Mouse (Mus musculus): Measurements from ENCODE around the gene Enox1. TPM values are rescaled to one million over a fixed set of nuclear protein-coding genes. Genes with fewer than 3 reads are reported as not detected.

The Enox1 gene
- polyA plus RNA-seq, 1 experiment: 3.1 TPM

DNA sequence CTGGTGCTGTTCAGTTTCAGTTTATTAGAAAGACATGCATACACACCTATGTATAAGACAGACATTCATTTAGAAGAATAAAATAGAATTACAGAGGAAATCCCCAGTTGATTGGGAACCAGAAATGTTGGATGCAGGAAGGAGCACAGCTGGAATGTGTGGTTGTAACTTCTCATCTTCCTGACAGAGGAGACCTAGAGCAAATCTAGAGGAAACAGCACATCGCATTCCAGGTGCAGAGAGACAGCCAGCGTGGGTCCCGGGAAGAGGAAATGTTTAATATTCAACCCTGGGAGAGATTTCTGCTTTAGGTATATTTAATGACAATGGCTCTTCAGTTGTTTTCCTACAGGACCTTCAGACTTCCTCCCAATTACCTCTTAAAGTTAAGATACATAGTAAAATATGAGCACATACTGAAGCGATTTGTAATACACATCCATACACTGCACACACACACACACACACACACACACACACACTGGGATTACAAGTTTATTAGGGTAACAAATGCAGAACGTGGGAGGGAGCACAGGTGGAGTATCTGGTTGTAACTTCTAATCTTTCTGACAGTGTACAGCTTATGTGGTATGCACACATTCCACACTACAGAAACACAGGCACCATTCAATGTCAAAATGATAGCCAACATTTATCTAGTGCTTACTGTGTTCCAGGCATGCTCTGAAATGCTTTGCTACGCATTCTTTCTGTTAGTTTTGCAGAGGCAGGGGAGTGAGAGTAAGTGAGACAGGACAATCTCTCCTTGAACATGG lies 405.4 kb downstream of the Enox1 start:
- Histone ChIP-seq H3K9ac (ENCODE audit: low read depth, poor library complexity, severe bottlenecking) (no peak overlapping the region), H3K36me3 (ENCODE audit: control insufficient read depth, insufficient read depth, low read length, poor library complexity, severe bottlenecking) (0 out of 2 replicates have a peak, but pooled peaks cover 4% of the 10 kb centered on the region), H3K4me1 (ENCODE audit: control insufficient read depth, insufficient read depth, low read length) (peaks cover 2% of the 10 kb centered on the region), H3K27ac (ENCODE audit: insufficient read depth, low read length) (no peak overlapping the region), H3K4me3 (ENCODE audit: low read depth, low read length) (no peak overlapping the region), H3K27me3 (ENCODE audit: control insufficient read depth, insufficient read depth, low read length, poor library complexity, severe bottlenecking) (no peaks in the 10 kb centered on the region), H3K9me3 (replicated peaks; ENCODE audit: control insufficient read depth, insufficient read depth, low read length, poor library complexity, severe bottlenecking) (no peaks in the 10 kb centered on the region)
- TF ChIP-seq EP300 (IDR thresholded peaks at IDR 0.05; ENCODE audit: insufficient read depth, low read depth, low read length) (no peak), POLR2A (IDR thresholded peaks at IDR 0.05; ENCODE audit: insufficient read depth, low read length) (no peak), CTCF (IDR thresholded peaks at IDR 0.05; ENCODE audit: low read depth, low read length) (no peak)

DNA sequence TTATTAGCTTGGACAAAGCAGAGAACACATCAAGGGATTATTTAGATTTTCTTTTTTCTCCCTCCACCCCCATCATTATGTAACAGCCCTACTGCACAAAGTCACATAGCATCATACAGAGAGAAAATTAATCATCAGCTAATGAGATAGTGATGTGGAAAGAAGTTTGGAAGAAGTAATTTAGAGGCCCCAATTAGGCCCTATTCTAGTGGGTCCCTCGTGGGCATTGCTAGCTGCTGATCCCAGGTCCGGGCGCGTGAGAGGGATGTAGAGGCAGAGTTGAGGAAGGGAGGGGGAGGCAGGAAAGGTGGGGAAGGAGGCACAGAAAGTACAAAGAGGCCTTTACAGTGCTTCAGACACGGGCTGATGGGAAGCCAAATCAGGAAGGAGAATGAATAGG lies 407.4 kb downstream of the Enox1 start:
- Histone ChIP-seq H3K4me1 (ENCODE audit: control insufficient read depth, insufficient read depth, low read length) (no peaks in the 10 kb centered on the region), H3K27me3 (ENCODE audit: control insufficient read depth, insufficient read depth, low read length, poor library complexity, severe bottlenecking) (no peaks in the 10 kb centered on the region), H3K27ac (ENCODE audit: insufficient read depth, low read length) (no peak overlapping the region), H3K9me3 (replicated peaks; ENCODE audit: control insufficient read depth, insufficient read depth, low read length, poor library complexity, severe bottlenecking) (no peaks in the 10 kb centered on the region; the same call in 1 of the 2 replicates), H3K9ac (ENCODE audit: low read depth, poor library complexity, severe bottlenecking) (no peak overlapping the region), H3K36me3 (ENCODE audit: control insufficient read depth, insufficient read depth, low read length, poor library complexity, severe bottlenecking) (0 out of 2 replicates have a peak, but pooled peaks cover 4% of the 10 kb centered on the region), H3K4me3 (ENCODE audit: low read depth, low read length) (no peak overlapping the region)
- TF ChIP-seq CTCF (IDR thresholded peaks at IDR 0.05; ENCODE audit: low read depth, low read length): no peak
- TF ChIP-seq POLR2A (IDR thresholded peaks at IDR 0.05; ENCODE audit: insufficient read depth, low read length): no peak
- no peak for TF ChIP-seq EP300 (IDR thresholded peaks at IDR 0.05; ENCODE audit: insufficient read depth, low read depth, low read length)

DNA sequence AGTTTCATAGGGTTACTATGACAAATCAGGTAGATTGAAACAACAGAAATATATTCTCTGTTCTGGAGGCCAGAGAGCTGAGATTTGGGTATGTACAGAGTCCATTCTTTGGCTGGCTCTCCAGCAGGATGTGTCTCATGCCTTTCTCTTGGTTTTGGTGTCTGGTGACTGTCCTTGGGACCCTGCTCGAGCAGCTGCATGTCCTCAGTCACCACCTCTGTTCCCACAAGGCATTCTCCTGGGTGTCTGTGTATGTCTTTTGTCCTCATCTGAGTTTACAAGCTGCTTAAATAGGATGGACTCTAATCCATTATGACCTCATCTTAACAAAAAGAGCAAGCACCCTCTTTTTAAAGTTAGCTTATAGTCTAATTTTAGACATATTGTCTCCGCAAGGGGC lies 410.6 kb downstream of the Enox1 start:
- H3K4me3 ChIP-seq (ENCODE audit: low read depth, low read length): no peak overlapping the region
- peaks cover 8% of the 10 kb centered on the region; the same call in 1 of the 2 replicates for H3K36me3 ChIP-seq (ENCODE audit: control insufficient read depth, insufficient read depth, low read length, poor library complexity, severe bottlenecking)
- H3K9ac ChIP-seq (ENCODE audit: low read depth, poor library complexity, severe bottlenecking): no peak overlapping the region
- no peak for TF ChIP-seq EP300 (IDR thresholded peaks at IDR 0.05; ENCODE audit: insufficient read depth, low read depth, low read length)
- no peak for TF ChIP-seq POLR2A (IDR thresholded peaks at IDR 0.05; ENCODE audit: insufficient read depth, low read length)
- no peak for TF ChIP-seq CTCF (IDR thresholded peaks at IDR 0.05; ENCODE audit: low read depth, low read length)
- H3K4me1 ChIP-seq (ENCODE audit: control insufficient read depth, insufficient read depth, low read length): no peaks in the 10 kb centered on the region
- peaks cover 3% of the 10 kb centered on the region; the same call in 1 of the 2 replicates for H3K9me3 ChIP-seq (replicated peaks; ENCODE audit: control insufficient read depth, insufficient read depth, low read length, poor library complexity, severe bottlenecking)
- H3K27me3 ChIP-seq (ENCODE audit: control insufficient read depth, insufficient read depth, low read length, poor library complexity, severe bottlenecking): no peaks in the 10 kb centered on the region
- no peak overlapping the region for H3K27ac ChIP-seq (ENCODE audit: insufficient read depth, low read length)

DNA sequence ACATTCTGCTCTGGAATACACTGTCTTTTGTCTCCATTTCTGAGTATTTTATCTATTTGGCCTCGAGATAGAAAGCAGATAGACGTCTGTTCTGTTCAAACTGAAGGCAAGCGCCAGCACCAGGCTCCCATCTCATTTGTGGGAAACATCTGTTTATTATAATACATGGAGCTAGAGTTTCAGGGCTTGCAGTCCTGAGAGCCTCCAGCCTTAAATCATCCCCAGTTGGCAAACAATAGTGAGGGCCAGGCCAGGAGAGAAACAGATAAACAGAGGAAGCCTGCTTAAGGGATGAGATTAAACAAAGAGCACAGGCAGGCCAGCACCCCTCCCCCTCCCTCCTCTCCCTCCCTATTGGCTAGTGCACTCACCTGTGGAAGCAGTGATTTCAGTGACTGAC lies 417.9 kb downstream of the Enox1 start:
- H3K36me3 ChIP-seq (ENCODE audit: control insufficient read depth, insufficient read depth, low read length, poor library complexity, severe bottlenecking): peaks cover 17% of the 10 kb centered on the region
- H3K9ac ChIP-seq (ENCODE audit: low read depth, poor library complexity, severe bottlenecking): no peak overlapping the region
- H3K27me3 ChIP-seq (ENCODE audit: control insufficient read depth, insufficient read depth, low read length, poor library complexity, severe bottlenecking): no peaks in the 10 kb centered on the region
- peaks cover 3% of the 10 kb centered on the region; the same call in 1 of the 2 replicates for H3K9me3 ChIP-seq (replicated peaks; ENCODE audit: control insufficient read depth, insufficient read depth, low read length, poor library complexity, severe bottlenecking)
- H3K4me3 ChIP-seq (ENCODE audit: low read depth, low read length): no peak overlapping the region
- TF ChIP-seq POLR2A (IDR thresholded peaks at IDR 0.05; ENCODE audit: insufficient read depth, low read length): no peak
- TF ChIP-seq EP300 (IDR thresholded peaks at IDR 0.05; ENCODE audit: insufficient read depth, low read depth, low read length): no peak
- TF ChIP-seq CTCF (IDR thresholded peaks at IDR 0.05; ENCODE audit: low read depth, low read length): no peak
- no peaks in the 10 kb centered on the region for H3K4me1 ChIP-seq (ENCODE audit: control insufficient read depth, insufficient read depth, low read length)
- H3K27ac ChIP-seq (ENCODE audit: insufficient read depth, low read length): no peak overlapping the region

DNA sequence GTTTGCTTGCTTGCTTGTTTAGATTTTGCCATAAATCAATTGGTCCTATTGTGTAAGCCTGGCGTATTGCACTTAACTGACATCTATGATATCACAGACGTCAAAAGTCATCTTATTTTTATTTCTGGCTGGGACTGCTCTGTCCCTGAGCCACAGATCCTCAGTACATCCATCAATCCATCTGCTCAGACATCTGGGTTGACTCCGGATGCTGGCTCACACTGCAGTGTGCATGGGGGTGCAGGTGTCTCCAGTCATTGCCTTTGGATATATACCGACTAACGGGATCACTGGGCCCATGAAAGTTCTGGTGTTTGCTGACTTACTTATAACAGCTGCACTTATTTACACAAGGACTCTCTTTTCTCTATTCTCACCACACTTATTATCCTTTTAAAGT lies 419.8 kb downstream of the Enox1 start:
- H3K9ac ChIP-seq (ENCODE audit: low read depth, poor library complexity, severe bottlenecking): no peak overlapping the region
- peaks cover 3% of the 10 kb centered on the region; the same call in 1 of the 2 replicates for H3K9me3 ChIP-seq (replicated peaks; ENCODE audit: control insufficient read depth, insufficient read depth, low read length, poor library complexity, severe bottlenecking)
- no peaks in the 10 kb centered on the region for H3K4me1 ChIP-seq (ENCODE audit: control insufficient read depth, insufficient read depth, low read length)
- no peaks in the 10 kb centered on the region for H3K27me3 ChIP-seq (ENCODE audit: control insufficient read depth, insufficient read depth, low read length, poor library complexity, severe bottlenecking)
- H3K27ac ChIP-seq (ENCODE audit: insufficient read depth, low read length): no peak overlapping the region
- H3K4me3 ChIP-seq (ENCODE audit: low read depth, low read length): no peak overlapping the region
- H3K36me3 ChIP-seq (ENCODE audit: control insufficient read depth, insufficient read depth, low read length, poor library complexity, severe bottlenecking): peaks cover 16% of the 10 kb centered on the region
- TF ChIP-seq CTCF (IDR thresholded peaks at IDR 0.05; ENCODE audit: low read depth, low read length): no peak
- no peak for TF ChIP-seq EP300 (IDR thresholded peaks at IDR 0.05; ENCODE audit: insufficient read depth, low read depth, low read length)
- TF ChIP-seq POLR2A (IDR thresholded peaks at IDR 0.05; ENCODE audit: insufficient read depth, low read length): no peak

Measured in ES-Bruce4 (cell line).